Mouse (Mus musculus) 3134 (cell line): ENCODE data around the gene Lpar2.
A peak's percentile ranks its signal among the peaks of the same experiment; 100 is the strongest.

Source experiments
- DNase-seq: peaks from one replicate; pipeline ENCODE4 v3.0.0-alpha.2; 2011; ENCODE audit warnings: low spot score; ENCODE audit not compliant: insufficient read length; ENCODE audit errors: extremely low read depth

The Lpar2 gene

GRCm38 (mm10) chr8:69822386-69823191 is at the start of gene Lpar2:
Gene Lpar2, plus strand, starts transcription at chr8:69822429.
- DNase-seq: peak; percentile 66

GRCm38 (mm10) chr8:69774503-69775148 is 47.6 kb upstream of the Lpar2 start, which contains the start of gene Gm20422:
Gene Gm20422, minus strand, starts transcription at chr8:69774886.
- DNase-seq: peak; percentile 94

GRCm38 (mm10) chr8:69775149-69775534 is 47.1 kb upstream of the Lpar2 start:
- DNase-seq: no peak

GRCm38 (mm10) chr8:69777111-69777510 is 45.1 kb upstream of the Lpar2 start:
- no peak for DNase-seq

GRCm38 (mm10) chr8:69789105-69789504 is 33.1 kb upstream of the Lpar2 start:
- no peak for DNase-seq

- DNase-seq: no peak
These were observed 32.5 kb upstream of the Lpar2 start for GRCm38 (mm10) chr8:69789731-69790130.

- peak; percentile 30 for DNase-seq
These were observed 31.9 kb upstream of the Lpar2 start for GRCm38 (mm10) chr8:69790364-69790763.

GRCm38 (mm10) chr8:69790773-69791367 is 31.4 kb upstream of the Lpar2 start, which contains the start of the genes Atp13a1 and Zfp866:
Gene Atp13a1, plus strand, starts transcription at chr8:69791163.
Gene Zfp866, minus strand, starts transcription at chr8:69791178.
- peak; percentile 80 for DNase-seq

GRCm38 (mm10) chr8:69791415-69792068 is 30.7 kb upstream of the Lpar2 start:
- no peak for DNase-seq

- no peak for DNase-seq
These were observed 28.6 kb upstream of the Lpar2 start for GRCm38 (mm10) chr8:69793666-69794065.

GRCm38 (mm10) chr8:69794096-69794495 is 28.1 kb upstream of the Lpar2 start:
- DNase-seq: no peak

- no peak for DNase-seq
These were observed 27.3 kb upstream of the Lpar2 start for GRCm38 (mm10) chr8:69794901-69795300.

GRCm38 (mm10) chr8:69796721-69797345 is 25.4 kb upstream of the Lpar2 start:
- DNase-seq: no peak

GRCm38 (mm10) chr8:69797661-69798060 is 24.6 kb upstream of the Lpar2 start:
- no peak for DNase-seq

GRCm38 (mm10) chr8:69799261-69799660 is 23.0 kb upstream of the Lpar2 start:
- DNase-seq: no peak

- no peak for DNase-seq
These were observed 22.3 kb upstream of the Lpar2 start for GRCm38 (mm10) chr8:69799946-69800345.

- no peak for DNase-seq
These were observed 20.4 kb upstream of the Lpar2 start for GRCm38 (mm10) chr8:69801796-69802195.

GRCm38 (mm10) chr8:69802216-69802615 is 20.0 kb upstream of the Lpar2 start:
- DNase-seq: no peak

GRCm38 (mm10) chr8:69803366-69803765 is 18.9 kb upstream of the Lpar2 start:
- no peak for DNase-seq

- DNase-seq: no peak
These were observed 17.7 kb upstream of the Lpar2 start for GRCm38 (mm10) chr8:69804537-69804936.

- DNase-seq: no peak
These were observed 17.1 kb upstream of the Lpar2 start for GRCm38 (mm10) chr8:69805086-69805485.
